Mouse (Mus musculus) limb, embryonic 11.5 days (tissue): ENCODE results near the gene Fcer1g. TPM values are rescaled to one million over a fixed set of nuclear protein-coding genes. Genes with fewer than 3 reads are reported as not detected.

Source experiments
- ATAC-seq: fragments of 200-750 bp; cut with Nextera tagmentation; 2 replicates; pipeline ENCODE4 v1.8.0; 2017; ENCODE audit warnings: low read depth; ENCODE audit not compliant: insufficient number of reproducible peaks, low FRiP score, low TSS enrichment
- DNase-seq: peaks from one replicate; pipeline ENCODE4 v3.0.0-alpha.2; 2015; ENCODE audit warnings: low spot score
- H3K27ac ChIP-seq: fragments of 300-500 bp; sonication (generic); replicated peaks from 2 replicates; pipeline ENCODE4 v1.5.1; 2014; ENCODE audit warnings: low read depth, mild to moderate bottlenecking, low read length
- H3K27me3 ChIP-seq: fragments of 300-500 bp; sonication (generic); 2 replicates; pipeline ENCODE4 v1.6.1; 2014; ENCODE audit warnings: mild to moderate bottlenecking, low read length, mixed read lengths; ENCODE audit not compliant: control insufficient read depth, insufficient read depth
- H3K36me3 ChIP-seq: fragments of 300-500 bp; sonication (generic); 2 replicates; pipeline ENCODE4 v1.6.1; 2014; ENCODE audit warnings: mild to moderate bottlenecking, low read length, moderate library complexity, mixed read lengths; ENCODE audit not compliant: control insufficient read depth, insufficient read depth
- H3K4me1 ChIP-seq: fragments of 300-500 bp; sonication (generic); 2 replicates; pipeline ENCODE4 v1.6.1; 2014; ENCODE audit warnings: low read length, mixed read lengths; ENCODE audit not compliant: control insufficient read depth, insufficient read depth
- H3K4me2 ChIP-seq: fragments of 300-500 bp; sonication (generic); 2 replicates; pipeline ENCODE4 v1.6.1; 2014; ENCODE audit warnings: low read depth, mild to moderate bottlenecking, moderate library complexity; ENCODE audit not compliant: severe bottlenecking
- H3K4me3 ChIP-seq: fragments of 300-500 bp; sonication (generic); 2 replicates; pipeline ENCODE4 v1.5.1; 2014; ENCODE audit warnings: low read depth, low read length
- H3K9ac ChIP-seq: fragments of 300-500 bp; sonication (generic); 2 replicates; pipeline ENCODE4 v1.6.1; 2014; ENCODE audit warnings: mild to moderate bottlenecking, low read length
- H3K9me3 ChIP-seq: fragments of 300-500 bp; sonication (generic); 2 replicates; pipeline ENCODE4 v1.6.1; 2016; ENCODE audit warnings: low read length; ENCODE audit not compliant: control insufficient read depth
- WGBS: fragments of 180-500 bp; shearing (Covaris S2); extraction: QIAGEN DNeasy Blood & Tissue Kit; methylation state at CpG from one replicate; pipeline ENCODE4 v1.1.7; 2014; 5-methylcytosine and 5-hydroxymethylcytosine counted together
- polyA plus RNA-seq: library from polyadenylated mRNA; unstranded; fragments of >200 nt; fragmentation: Nextera tagmentation; extraction: Ambion mirVana; gene quantifications from 2 replicates; pipeline ENCODE4 v1.2.1, GENCODE M21; 2014

Gene Fcer1g
- polyA plus RNA-seq, 1 experiment from 2014 or later: 13.2 TPM

DNA sequence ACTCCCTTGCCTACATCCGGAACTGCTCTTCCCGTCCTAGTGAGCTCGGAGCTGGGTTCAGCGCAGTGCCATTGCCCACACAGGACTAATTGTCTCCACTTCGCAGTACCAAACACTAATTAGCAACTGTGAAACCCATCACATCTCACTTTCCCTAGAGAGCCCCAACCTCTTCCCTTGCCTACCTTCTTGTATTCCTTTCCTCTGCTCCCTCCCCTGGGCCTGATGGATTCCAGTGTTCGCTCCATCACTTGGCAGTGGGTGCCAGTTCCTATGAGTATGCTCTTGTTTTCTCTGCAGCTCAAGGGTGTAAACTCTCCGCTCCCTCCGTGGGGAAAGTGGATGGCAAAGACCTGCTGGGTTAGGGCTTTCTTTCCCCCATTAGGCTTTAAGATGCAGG is 48.5 kb downstream of the Fcer1g start:
- H3K4me3 ChIP-seq: no peak overlapping the region
- WGBS: 51% methylated on average over 8 of the region's 8 CpGs
- H3K9me3 ChIP-seq: no peaks in the 10 kb centered on the region
- H3K27ac ChIP-seq: no peak overlapping the region
- ATAC-seq (no peak), DNase-seq (no peak)
- H3K36me3 ChIP-seq: no peaks in the 10 kb centered on the region
- H3K4me1 ChIP-seq: peaks cover 9% of the 10 kb centered on the region; the same call in 1 of the 2 replicates
- no peak overlapping the region for H3K4me2 ChIP-seq
- no peaks in the 10 kb centered on the region for H3K27me3 ChIP-seq
- H3K9ac ChIP-seq: no peak overlapping the region

DNA sequence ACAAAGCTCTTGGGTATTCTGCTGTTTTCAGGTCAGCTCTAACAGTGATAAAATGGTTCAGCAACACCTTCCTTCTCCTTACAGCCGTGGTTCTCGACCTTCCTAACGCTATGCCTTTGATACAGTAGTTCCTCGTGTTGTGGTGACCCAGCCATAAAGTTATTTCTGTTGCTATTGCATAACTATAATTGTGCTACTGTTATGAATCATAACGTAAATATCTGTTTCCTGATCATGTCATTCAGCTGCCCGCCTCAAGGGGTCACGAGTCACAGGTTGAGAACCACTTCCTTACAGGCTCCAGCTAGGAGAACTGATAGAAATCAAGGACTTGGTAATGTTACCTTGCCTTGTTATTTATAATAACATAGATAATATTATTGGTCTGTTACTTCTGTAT is 49.9 kb downstream of the Fcer1g start:
- Histone ChIP-seq H3K27me3 (no peaks in the 10 kb centered on the region), H3K9me3 (no peaks in the 10 kb centered on the region), H3K4me3 (no peak overlapping the region), H3K4me2 (no peak overlapping the region), H3K4me1 (peaks cover 8% of the 10 kb centered on the region; the same call in 1 of the 2 replicates), H3K27ac (no peak overlapping the region), H3K36me3 (no peaks in the 10 kb centered on the region), H3K9ac (no peak overlapping the region)
- ATAC-seq (no peak), DNase-seq (no peak)
- 90% methylated on average over 7 of the region's 7 CpGs for WGBS

DNA sequence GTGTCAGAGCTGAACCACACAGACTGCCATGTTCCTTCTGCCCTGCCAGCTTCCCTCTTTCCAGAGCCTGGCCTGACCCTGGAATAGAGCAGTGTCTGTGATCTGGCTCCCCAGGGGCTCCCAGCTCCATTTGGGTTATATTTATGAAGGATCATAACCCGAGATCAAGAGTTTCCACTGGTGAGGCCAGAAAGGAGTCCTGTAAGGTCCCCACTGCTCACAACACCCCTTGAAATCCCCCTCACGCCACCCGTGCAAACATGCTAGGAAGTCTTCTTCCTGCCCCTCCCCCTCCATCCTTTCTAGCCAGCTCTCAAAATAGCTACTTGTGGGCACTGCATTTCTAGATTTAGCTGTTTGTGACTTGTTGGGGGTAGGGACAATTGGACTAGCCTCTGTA is 50.5 kb downstream of the Fcer1g start:
- ATAC-seq: no peak

DNA sequence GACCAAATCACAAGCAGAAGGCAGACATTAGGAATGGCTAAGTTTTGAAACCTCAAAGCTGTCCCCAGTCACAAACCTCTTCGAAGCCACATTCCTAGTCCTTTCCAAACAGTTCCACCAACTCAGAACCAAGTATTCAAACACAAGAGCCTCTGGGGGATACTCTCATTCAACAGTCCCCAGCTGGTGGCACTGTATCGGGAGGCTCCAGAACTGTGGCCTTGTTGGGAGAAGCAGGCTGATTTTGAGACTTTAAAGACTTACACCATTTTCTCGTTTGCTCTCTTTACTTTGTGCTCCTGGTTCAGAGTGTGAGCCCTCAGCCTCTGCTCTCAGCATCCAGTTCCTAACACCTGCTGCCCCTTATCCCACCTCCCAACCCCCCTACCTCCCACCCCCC is 51.1 kb downstream of the Fcer1g start:
- Histone ChIP-seq H3K27me3 (no peaks in the 10 kb centered on the region), H3K9me3 (no peaks in the 10 kb centered on the region), H3K9ac (no peak overlapping the region), H3K36me3 (no peaks in the 10 kb centered on the region), H3K4me1 (no peaks in the 10 kb centered on the region), H3K27ac (no peak overlapping the region), H3K4me3 (no peak overlapping the region), H3K4me2 (no peak overlapping the region)
- WGBS: 81% methylated on average over 3 of the region's 3 CpGs
- no peak for DNase-seq
- ATAC-seq: no peak

More for the DNA sequence above, 50.5 kb downstream of the Fcer1g start:
- 71% methylated on average over 3 of the region's 3 CpGs for WGBS
- no peaks in the 10 kb centered on the region for H3K36me3 ChIP-seq
- H3K4me1 ChIP-seq: 0 out of 2 replicates have a peak, but pooled peaks cover 2% of the 10 kb centered on the region
- no peak overlapping the region for H3K27ac ChIP-seq
- no peak overlapping the region for H3K4me3 ChIP-seq
- H3K9me3 ChIP-seq: no peaks in the 10 kb centered on the region
- no peak for DNase-seq
- H3K27me3 ChIP-seq: no peaks in the 10 kb centered on the region
- no peak overlapping the region for H3K9ac ChIP-seq
- H3K4me2 ChIP-seq: no peak overlapping the region

Other genes starting within 250 kb of the Fcer1g start
- 0.26 and 0.27 TPM in 2 replicates for gene Fcgr4, start 215.4 kb downstream of the Fcer1g start, polyA plus RNA-seq
- gene Fcgr3, start 169.4 kb downstream of the Fcer1g start, polyA plus RNA-seq: 4.0 and 4.7 TPM in 2 replicates
- 0.96 and 1.7 TPM in 2 replicates for gene Cfap126, start 120.4 kb downstream of the Fcer1g start, polyA plus RNA-seq
- 267 and 288 TPM in 2 replicates for gene Sdhc, start 83.8 kb downstream of the Fcer1g start, polyA plus RNA-seq
- 0.61 and 0.68 TPM in 2 replicates for gene Mpz, start 83.7 kb downstream of the Fcer1g start, polyA plus RNA-seq
- 2.7 and 4.3 TPM in 2 replicates for gene Pcp4l1, start 38.1 kb downstream of the Fcer1g start, polyA plus RNA-seq
- 0.15 and 0.21 TPM in 2 replicates for gene Nr1i3, start 20.4 kb downstream of the Fcer1g start, polyA plus RNA-seq
- 25.4 and 26.4 TPM in 2 replicates for gene Tomm40l, start 11.9 kb downstream of the Fcer1g start, polyA plus RNA-seq
- gene Apoa2, start 9.3 kb downstream of the Fcer1g start, polyA plus RNA-seq: 2.8 and 4.6 TPM in 2 replicates
- 5.5 and 5.6 TPM in 2 replicates for gene Adamts4, start 16.1 kb upstream of the Fcer1g start, polyA plus RNA-seq
- gene Ndufs2, start 17.0 kb upstream of the Fcer1g start, polyA plus RNA-seq: 260 and 264 TPM in 2 replicates
- 68.9 and 78.2 TPM in 2 replicates for gene B4galt3, start 36.0 kb upstream of the Fcer1g start, polyA plus RNA-seq
- 65.0 and 71.0 TPM in 2 replicates for gene Ppox, start 46.8 kb upstream of the Fcer1g start, polyA plus RNA-seq
- gene Usp21, start 53.6 kb upstream of the Fcer1g start, polyA plus RNA-seq: 111 and 114 TPM in 2 replicates
- 111 and 115 TPM in 2 replicates for gene Ufc1, start 60.7 kb upstream of the Fcer1g start, polyA plus RNA-seq
- gene Dedd, start 94.8 kb upstream of the Fcer1g start, polyA plus RNA-seq: 51.7 and 55.7 TPM in 2 replicates
- 29.2 and 31.9 TPM in 2 replicates for gene Nit1, start 111.3 kb upstream of the Fcer1g start, polyA plus RNA-seq
- 61.8 and 68.3 TPM in 2 replicates for gene Pfdn2, start 111.3 kb upstream of the Fcer1g start, polyA plus RNA-seq
- gene Klhdc9, start 126.4 kb upstream of the Fcer1g start, polyA plus RNA-seq: 1.4 and 2.3 TPM in 2 replicates
- 2.9 and 3.1 TPM in 2 replicates for gene Nectin4, start 135.7 kb upstream of the Fcer1g start, polyA plus RNA-seq
- 0.55 and 0.70 TPM in 2 replicates for gene Arhgap30, start 154.6 kb upstream of the Fcer1g start, polyA plus RNA-seq
- gene Usf1, start 176.9 kb upstream of the Fcer1g start, polyA plus RNA-seq: 114 and 124 TPM in 2 replicates
- gene Tstd1, start 184.5 kb upstream of the Fcer1g start, polyA plus RNA-seq: 3.2 and 3.3 TPM in 2 replicates
- 26.7 and 28.4 TPM in 2 replicates for gene F11r, start 203.2 kb upstream of the Fcer1g start, polyA plus RNA-seq